Mouse (Mus musculus) adrenal gland, adult 18-20 months (tissue): Measurements from ENCODE around the gene Stxbp5l. TPM values are rescaled to one million over a fixed set of nuclear protein-coding genes. Genes with fewer than 3 reads are reported as not detected.
A peak's percentile ranks its signal among the peaks of the same experiment; 100 is the strongest.
"Not testable (repeated sequence)": the region's sequence is repeated elsewhere in the genome, so short reads cannot be mapped to it uniquely, and the experiment has no call there.

Source experiments
- DNase-seq, 2 experiments: peaks; one replicate each; pipeline ENCODE4 v3.0.0; 2021 to 2022; ENCODE audit warnings: low spot score in 2 of 2
- total RNA-seq, 2 experiments: library from RNA; stranded (reverse); gene quantifications; 1 replicate in 1 of 2; 2 replicates in 1 of 2; pipeline ENCODE4 v1.2.3; 2021

The Stxbp5l gene
- total RNA-seq, 2 experiments from 2014 or later = 1.9 to 3.4 TPM

DNA sequence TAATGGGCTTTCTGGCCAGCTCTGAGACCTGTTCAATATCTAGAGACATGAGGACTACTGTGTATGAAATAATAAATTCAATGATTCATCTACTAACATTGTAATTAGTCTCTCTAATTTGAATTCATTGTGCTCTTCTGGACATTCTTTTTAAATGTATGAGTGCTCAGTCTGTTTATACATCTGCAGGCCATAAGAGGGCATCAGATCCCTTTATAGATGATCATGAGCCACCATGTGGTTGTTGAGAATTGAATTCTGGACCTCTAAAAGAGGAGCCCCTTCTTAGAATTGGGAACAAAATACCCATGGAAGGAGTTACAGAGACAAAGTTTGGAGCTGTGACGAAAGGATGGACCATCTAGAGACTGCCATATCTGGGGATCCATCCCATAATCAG is 92.2 kb downstream of the Stxbp5l start:
- no peak for DNase-seq

- no peak for DNase-seq
Observed at GRCm38 (mm10) chr16:37280206-37280605, 104.6 kb downstream of the Stxbp5l start.

GRCm38 (mm10) chr16:37273681-37274080 is 111.1 kb downstream of the Stxbp5l start:
- no peak for DNase-seq

DNA sequence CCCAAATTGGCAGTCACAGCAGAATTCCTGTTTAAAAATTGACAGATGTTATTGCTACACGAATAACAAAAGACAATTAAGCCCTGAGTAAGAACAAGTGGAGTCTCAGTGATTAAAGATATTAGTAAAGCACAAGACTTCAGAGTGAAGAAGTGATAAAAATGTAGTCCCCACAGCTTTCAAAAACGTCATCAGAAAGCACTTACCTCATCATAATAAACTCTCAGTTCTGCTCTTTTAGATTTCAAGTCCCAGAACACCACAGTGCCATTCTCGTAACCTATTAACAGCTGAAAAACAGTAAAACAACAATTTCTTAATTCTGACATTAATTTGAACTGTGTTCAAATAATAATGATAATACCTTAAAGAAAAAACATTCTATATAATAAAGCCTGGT is 123.1 kb downstream of the Stxbp5l start:
- no peak for DNase-seq

DNA sequence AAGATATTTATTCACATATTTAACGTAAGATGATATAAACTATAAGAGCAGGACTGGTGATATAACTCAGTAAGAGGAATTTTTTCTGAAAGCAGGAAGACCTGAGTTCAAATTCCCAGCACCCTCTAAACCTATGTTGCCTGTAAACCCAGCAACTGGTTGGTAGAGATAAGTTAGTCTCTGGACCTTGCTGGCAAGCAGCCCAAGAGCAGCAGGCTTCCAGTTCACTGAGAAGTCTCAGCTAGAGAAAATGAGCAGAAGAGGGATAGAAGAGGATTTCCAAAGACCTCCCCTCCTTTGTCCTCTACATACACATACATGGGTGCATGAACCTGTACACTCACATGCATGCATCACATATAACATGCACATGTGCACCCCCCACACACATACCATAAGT is 165.6 kb downstream of the Stxbp5l start:
- no peak for DNase-seq

DNA sequence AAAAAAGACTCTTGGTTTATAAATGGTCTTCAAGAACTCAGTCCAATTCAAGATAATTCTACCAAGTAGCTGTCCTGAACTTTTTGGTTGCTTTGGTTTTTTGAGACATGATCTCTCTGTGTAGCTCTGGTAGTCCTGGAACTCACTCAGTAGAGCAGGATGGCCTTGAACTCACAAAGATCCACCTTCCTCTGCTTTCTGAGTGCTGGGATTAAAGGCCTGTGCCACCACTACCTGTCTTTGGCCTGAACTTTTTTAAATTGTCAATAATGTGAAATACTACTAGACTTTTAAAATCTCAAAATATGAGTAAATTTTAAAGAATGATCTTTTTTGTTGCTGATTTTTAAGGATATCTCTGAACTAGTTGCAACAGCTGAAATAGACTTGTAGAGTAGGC is 176.0 kb downstream of the Stxbp5l start:
- no peak for DNase-seq

DNA sequence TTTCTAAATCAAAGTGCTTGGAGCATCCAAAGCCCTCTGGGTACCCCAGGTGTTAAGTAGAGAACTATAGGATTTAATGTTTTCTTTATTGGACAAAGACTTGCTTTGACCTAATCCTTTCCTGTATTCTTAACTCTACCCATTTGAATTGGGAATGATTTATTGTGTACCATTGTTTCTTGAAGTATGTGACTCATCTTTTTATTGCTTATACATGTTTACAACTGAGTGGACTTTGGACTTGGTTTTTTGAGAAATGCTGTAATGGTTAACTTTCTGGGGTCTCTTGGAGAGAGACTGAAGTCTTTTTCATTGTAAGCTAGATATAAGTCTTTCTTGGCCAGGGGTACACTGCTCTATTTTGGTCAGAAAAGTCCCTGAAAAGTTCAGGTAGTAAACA is 190.6 kb downstream of the Stxbp5l start:
- DNase-seq = no peak

GRCm38 (mm10) chr16:37125190-37125589 is 259.6 kb downstream of the Stxbp5l start:
- DNase-seq = not testable (repeated sequence)

- peak in 1 of 2 experiments; percentile 29 for DNase-seq
Observed at GRCm38 (mm10) chr16:37109285-37109684, 275.5 kb downstream of the Stxbp5l start.

DNA sequence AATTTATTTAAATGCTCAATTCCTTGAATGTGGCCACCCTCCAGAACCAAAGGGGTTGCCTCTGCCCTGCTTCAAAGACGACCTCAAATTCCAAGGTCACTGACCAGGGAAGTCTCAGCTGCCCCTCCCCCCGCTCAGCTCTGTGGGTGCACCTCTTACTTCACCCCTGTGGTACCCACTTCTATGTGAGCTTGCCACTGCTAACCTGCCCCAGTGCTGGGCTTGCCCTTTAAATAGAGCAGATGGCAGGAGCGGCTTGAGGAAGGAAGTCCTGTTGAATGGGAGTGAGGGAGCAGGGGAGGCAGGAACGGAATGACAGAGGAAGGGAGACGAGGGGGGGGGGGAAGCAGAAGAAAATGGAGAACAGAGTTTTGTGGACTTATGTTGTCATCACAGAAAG is 276.0 kb downstream of the Stxbp5l start:
- no peak for DNase-seq

- no peak for DNase-seq
Observed at GRCm38 (mm10) chr16:37094169-37094833, 290.5 kb downstream of the Stxbp5l start.

- DNase-seq = no peak
Observed at GRCm38 (mm10) chr16:37089648-37090047, 295.1 kb downstream of the Stxbp5l start.

DNA sequence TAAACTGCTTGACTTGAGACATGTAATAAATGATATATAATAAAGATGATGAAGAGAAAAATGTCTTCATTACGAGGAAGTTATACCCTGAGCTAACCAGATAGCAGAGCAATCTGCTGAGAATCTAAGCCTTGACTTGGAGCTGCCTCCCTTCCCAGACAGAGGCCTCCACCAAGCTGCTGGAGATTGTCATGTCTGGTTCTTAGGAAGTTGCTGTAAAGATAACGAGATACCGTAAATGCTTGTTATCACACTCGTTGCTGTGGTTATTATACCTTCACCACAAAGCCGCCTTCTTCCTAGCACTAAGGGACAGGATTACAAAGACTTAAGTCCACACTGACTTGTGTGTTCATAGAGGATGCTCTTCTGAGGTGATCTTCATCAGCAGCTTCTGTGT is 312.4 kb downstream of the Stxbp5l start:
- DNase-seq = no peak

Other genes starting within 250 kb of the Stxbp5l start
- gene Gtf2e1, start 154.8 kb upstream of the Stxbp5l start, total RNA-seq = 10 to 100 TPM; 13.2 to 14.8 TPM
- 1 to 10 TPM; 6.7 to 8.0 TPM for gene Rabl3, start 154.9 kb upstream of the Stxbp5l start, total RNA-seq
- gene Hgd, start 195.2 kb upstream of the Stxbp5l start, total RNA-seq = under 1 TPM in 1 of 2 experiments, not detected in 1; 0.63 TPM